Mouse (Mus musculus): ENCODE results near the gene Gm19965.

The Gm19965 gene

GRCm38 (mm10) chr1:116802683-116803082 lies at the start of gene Gm19965:
TSS of gene Gm19965 (plus strand) at chr1:116802983.
- ATAC-seq (ENCODE audit: low TSS enrichment): no peak

GRCm38 (mm10) chr1:116782471-116782989 lies 20.3 kb upstream of the Gm19965 start:
- ATAC-seq (ENCODE audit: low TSS enrichment): no peak
